15 mouse cellular contexts compared by ENCODE assay signal in genomic region chr11:60173606-60174184, GRCm38 (mm10). TPM values are rescaled to one million over a fixed set of nuclear protein-coding genes. Genes with fewer than 3 reads are reported as not detected.
DNase-seq lines count a peak whose midpoint lies in the region; ATAC-seq lines count a peak whose summit lies in the region.
"Had no signal": no experiment of that assay in that cellular context is flagged by ENCODE, and none has a peak within 500 bp of the region (broad histone marks: within the 10 kb centered on the region; RNA-seq: fewer than 3 reads in every experiment).

No protein-coding gene starts in this region.

- no peaks in the 10 kb centered on the region for H3K36me3 ChIP-seq in forebrain, embryonic 15.5 days
- 0 out of 2 replicates have a peak, but pooled peaks cover 4% of the 10 kb centered on the region for H3K36me3 ChIP-seq in forebrain, embryonic 12.5 days (replicated peaks)
- no peaks in the 10 kb centered on the region; the same call in none of the 2 replicates for H3K36me3 ChIP-seq in hindbrain, embryonic 12.5 days
- H3K36me3 ChIP-seq in hindbrain, embryonic 11.5 days (ENCODE audit: control insufficient read depth, insufficient read depth, low read length): no peaks in the 10 kb centered on the region
- no peaks in the 10 kb centered on the region for H3K36me3 ChIP-seq in hindbrain, embryonic 14.5 days (replicated peaks; ENCODE audit: control insufficient read depth, insufficient read depth)
- H3K36me3 ChIP-seq in midbrain, embryonic 15.5 days (replicated peaks): no peaks in the 10 kb centered on the region
- H3K36me3 ChIP-seq: embryonic facial prominence, embryonic 12.5 days had no signal

- H3K9me3 ChIP-seq in forebrain, embryonic 15.5 days: no peaks in the 10 kb centered on the region
- H3K9me3 ChIP-seq in forebrain, embryonic 12.5 days: no peaks in the 10 kb centered on the region
- no peaks in the 10 kb centered on the region for H3K9me3 ChIP-seq in hindbrain, embryonic 12.5 days (replicated peaks)
- no peaks in the 10 kb centered on the region for H3K9me3 ChIP-seq in hindbrain, embryonic 11.5 days (ENCODE audit: control insufficient read depth, low read length)
- no peaks in the 10 kb centered on the region for H3K9me3 ChIP-seq in hindbrain, embryonic 14.5 days (ENCODE audit: control insufficient read depth, low read length)
- no peaks in the 10 kb centered on the region for H3K9me3 ChIP-seq in midbrain, embryonic 15.5 days
- H3K9me3 ChIP-seq: embryonic facial prominence, embryonic 12.5 days; midbrain, embryonic 10.5 days had no signal

- peaks cover 64% of the 10 kb centered on the region for H3K4me1 ChIP-seq in forebrain, embryonic 15.5 days
- peaks cover 72% of the 10 kb centered on the region for H3K4me1 ChIP-seq in forebrain, embryonic 12.5 days
- peaks cover 68% of the 10 kb centered on the region for H3K4me1 ChIP-seq in hindbrain, embryonic 12.5 days
- peaks cover 22% of the 10 kb centered on the region for H3K4me1 ChIP-seq in hindbrain, embryonic 11.5 days (replicated peaks; ENCODE audit: control insufficient read depth, insufficient read depth, low read length)
- H3K4me1 ChIP-seq in hindbrain, embryonic 14.5 days (replicated peaks; ENCODE audit: control insufficient read depth, insufficient read depth, low read length): peaks cover 41% of the 10 kb centered on the region
- H3K4me1 ChIP-seq in midbrain, embryonic 15.5 days: peaks cover 65% of the 10 kb centered on the region

- no peak overlapping the region for H3K9ac ChIP-seq in forebrain, embryonic 15.5 days (replicated peaks)
- H3K9ac ChIP-seq in forebrain, embryonic 12.5 days: no peak overlapping the region
- H3K9ac ChIP-seq in hindbrain, embryonic 12.5 days: no peak overlapping the region
- H3K9ac ChIP-seq in hindbrain, embryonic 11.5 days (ENCODE audit: low read depth, low read length): no peak overlapping the region
- no peak overlapping the region for H3K9ac ChIP-seq in hindbrain, embryonic 14.5 days
- H3K9ac ChIP-seq in midbrain, embryonic 15.5 days: no peak overlapping the region
- H3K9ac ChIP-seq: embryonic facial prominence, embryonic 12.5 days had no signal

- DNase-seq in hindbrain, embryonic 11.5 days (ENCODE audit: low spot score): no peak
- peak; percentile 64 for DNase-seq in brain, adult 2 months (ENCODE audit: low read depth, low spot score)
- DNase-seq in hindbrain, embryonic 14.5 days (ENCODE audit: low spot score): no peak
- DNase-seq: adrenal gland, postnatal 14 days; heart, postnatal 4 days; kidney, adult 8-10 months; liver; lung, postnatal 10 days; right cerebral cortex, postnatal 25 days had no signal

- no peak overlapping the region for H3K4me3 ChIP-seq in forebrain, embryonic 15.5 days
- H3K4me3 ChIP-seq in forebrain, embryonic 12.5 days (replicated peaks): no peak overlapping the region
- no peak overlapping the region for H3K4me3 ChIP-seq in hindbrain, embryonic 12.5 days
- H3K4me3 ChIP-seq in hindbrain, embryonic 11.5 days (ENCODE audit: low read depth, low read length): no peak overlapping the region
- no peak overlapping the region for H3K4me3 ChIP-seq in hindbrain, embryonic 14.5 days (replicated peaks; ENCODE audit: low read length)
- H3K4me3 ChIP-seq in midbrain, embryonic 15.5 days: no peak overlapping the region
- H3K4me3 ChIP-seq: embryonic facial prominence, embryonic 12.5 days had no signal

- H3K4me2 ChIP-seq in forebrain, embryonic 15.5 days (replicated peaks): no peak overlapping the region
- H3K4me2 ChIP-seq in forebrain, embryonic 12.5 days: no peak overlapping the region
- no peak overlapping the region for H3K4me2 ChIP-seq in hindbrain, embryonic 12.5 days (replicated peaks)
- no peak overlapping the region for H3K4me2 ChIP-seq in hindbrain, embryonic 11.5 days (replicated peaks; ENCODE audit: low read depth, low read length)
- no peak overlapping the region for H3K4me2 ChIP-seq in hindbrain, embryonic 14.5 days (replicated peaks)
- no peak overlapping the region for H3K4me2 ChIP-seq in midbrain, embryonic 15.5 days
- H3K4me2 ChIP-seq: embryonic facial prominence, embryonic 12.5 days had no signal

- H3K27ac ChIP-seq in forebrain, embryonic 15.5 days (replicated peaks): peak overlapping the region; percentile 100
- H3K27ac ChIP-seq in forebrain, embryonic 12.5 days: no peak overlapping the region
- H3K27ac ChIP-seq in hindbrain, embryonic 12.5 days: peak overlapping the region; percentile 9; the same call in 1 of the 2 replicates
- no peak overlapping the region for H3K27ac ChIP-seq in hindbrain, embryonic 11.5 days (ENCODE audit: low read depth, low read length)
- 0 out of 2 replicates have a peak overlapping the region, but pooled peaks have one; percentile 100 for H3K27ac ChIP-seq in hindbrain, embryonic 14.5 days
- no peak overlapping the region for H3K27ac ChIP-seq in midbrain, embryonic 15.5 days
- H3K27ac ChIP-seq: embryonic facial prominence, embryonic 12.5 days; midbrain, embryonic 10.5 days had no signal

- no peak for ATAC-seq in forebrain, embryonic 15.5 days (replicated peaks)
- ATAC-seq in forebrain, embryonic 12.5 days (ENCODE audit: low FRiP score): no peak
- ATAC-seq in hindbrain, embryonic 12.5 days (ENCODE audit: low FRiP score): no peak
- ATAC-seq in hindbrain, embryonic 11.5 days (ENCODE audit: low FRiP score): no peak
- no peak for ATAC-seq in hindbrain, embryonic 14.5 days (ENCODE audit: low FRiP score)
- ATAC-seq in midbrain, embryonic 15.5 days (replicated peaks): no peak

- H3K27me3 ChIP-seq in forebrain, embryonic 15.5 days: no peaks in the 10 kb centered on the region
- H3K27me3 ChIP-seq in forebrain, embryonic 12.5 days: 0 out of 2 replicates have a peak, but pooled peaks cover 3% of the 10 kb centered on the region
- no peaks in the 10 kb centered on the region; the same call in 1 of the 2 replicates for H3K27me3 ChIP-seq in hindbrain, embryonic 12.5 days
- no peaks in the 10 kb centered on the region for H3K27me3 ChIP-seq in hindbrain, embryonic 11.5 days (ENCODE audit: control insufficient read depth, insufficient read depth, low read length)
- no peaks in the 10 kb centered on the region for H3K27me3 ChIP-seq in hindbrain, embryonic 14.5 days (ENCODE audit: control insufficient read depth, insufficient read depth, low read length)
- no peaks in the 10 kb centered on the region for H3K27me3 ChIP-seq in midbrain, embryonic 15.5 days (replicated peaks)
- H3K27me3 ChIP-seq: embryonic facial prominence, embryonic 12.5 days had no signal

- 63% methylated on average over 10 of the region's 10 CpGs for WGBS in forebrain, embryonic 15.5 days
- 78% methylated on average over 10 of the region's 10 CpGs for WGBS in forebrain, embryonic 12.5 days
- WGBS in hindbrain, embryonic 12.5 days: 80% methylated on average over 10 of the region's 10 CpGs
- 84% methylated on average over 10 of the region's 10 CpGs for WGBS in hindbrain, embryonic 11.5 days
- WGBS in hindbrain, embryonic 14.5 days: 68% methylated on average over 10 of the region's 10 CpGs
- WGBS in midbrain, embryonic 15.5 days: 80% methylated on average over 10 of the region's 10 CpGs

RNA-seq across cellular contexts. Expression of gene Srebf1, which starts 48.7 kb away (rescaled TPM):
- 48.2 and 52.7 TPM in 2 replicates for polyA plus RNA-seq in forebrain, embryonic 15.5 days (2015; fragmentation: Nextera tagmentation; extraction: Ambion mirVana)
- polyA plus RNA-seq in forebrain, embryonic 12.5 days (2016; fragmentation: Nextera tagmentation; extraction: Ambion mirVana): 58.0 and 58.1 TPM in 2 replicates
- polyA plus RNA-seq in hindbrain, embryonic 12.5 days (2016; fragmentation: Nextera tagmentation; extraction: Ambion mirVana): 49.2 and 51.9 TPM in 2 replicates
- polyA plus RNA-seq in hindbrain, embryonic 11.5 days (2014; fragmentation: Nextera tagmentation; extraction: Ambion mirVana): 40.4 and 44.7 TPM in 2 replicates
- polyA plus RNA-seq in hindbrain, embryonic 14.5 days (2014; fragmentation: Nextera tagmentation; extraction: Ambion mirVana): 37.3 and 40.3 TPM in 2 replicates
- polyA plus RNA-seq in midbrain, embryonic 15.5 days (2015; fragmentation: Nextera tagmentation; extraction: Ambion mirVana): 37.0 and 38.3 TPM in 2 replicates

Comparison
In these comparisons a context has a peak if more than half of its experiments do, and no peak if none do; other contexts are left out.
1. H3K27ac ChIP-seq: peak in forebrain, embryonic 15.5 days (single experiment), hindbrain, embryonic 12.5 days (single experiment) and hindbrain, embryonic 14.5 days (single experiment); none in forebrain, embryonic 12.5 days (single experiment), hindbrain, embryonic 11.5 days (single experiment) and midbrain, embryonic 15.5 days (single experiment).